In genomic region chr19:44582638-44583309, GRCm38 (mm10) we compare ENCODE assay signal across 8 mouse cellular contexts. TPM values are rescaled to one million over a fixed set of nuclear protein-coding genes. Genes with fewer than 3 reads are reported as not detected.
DNase-seq lines count a peak whose midpoint lies in the region; ATAC-seq and TF ChIP-seq lines count a peak whose summit lies in the region.

No protein-coding gene starts in this region.

- no peak overlapping the region for H3K4me3 ChIP-seq in embryonic facial prominence, embryonic 12.5 days
- no peak overlapping the region for H3K4me3 ChIP-seq in heart, adult 2 months
- H3K4me3 ChIP-seq in limb, embryonic 12.5 days (replicated peaks) = no peak overlapping the region
- no peak overlapping the region for H3K4me3 ChIP-seq in midbrain, embryonic 16.5 days (ENCODE audit: low read depth, low read length)
- no peak overlapping the region for H3K4me3 ChIP-seq in spleen, adult 2 months (ENCODE audit: extremely low read depth, insufficient read depth, insufficient read length)

- H3K27me3 ChIP-seq in embryonic facial prominence, embryonic 12.5 days = peaks cover 29% of the 10 kb centered on the region
- H3K27me3 ChIP-seq in heart, adult 2 months (ENCODE audit: control insufficient read depth, insufficient read depth, low read length) = no peaks in the 10 kb centered on the region
- peaks cover 43% of the 10 kb centered on the region for H3K27me3 ChIP-seq in limb, embryonic 12.5 days
- peaks cover 12% of the 10 kb centered on the region for H3K27me3 ChIP-seq in midbrain, embryonic 16.5 days (ENCODE audit: control insufficient read depth, insufficient read depth, low read depth, low read length)
- no peaks in the 10 kb centered on the region for H3K27me3 ChIP-seq in spleen, adult 2 months (ENCODE audit: control insufficient read depth, insufficient read depth, low read length)

- H3K9me3 ChIP-seq in embryonic facial prominence, embryonic 12.5 days = no peaks in the 10 kb centered on the region
- no peaks in the 10 kb centered on the region for H3K9me3 ChIP-seq in limb, embryonic 12.5 days
- no peaks in the 10 kb centered on the region for H3K9me3 ChIP-seq in midbrain, embryonic 16.5 days (replicated peaks; ENCODE audit: control insufficient read depth, low read length, poor library complexity, severe bottlenecking)

- no peaks in the 10 kb centered on the region for H3K4me1 ChIP-seq in embryonic facial prominence, embryonic 12.5 days
- H3K4me1 ChIP-seq in heart, adult 2 months (ENCODE audit: control insufficient read depth, insufficient read depth, low read length) = no peaks in the 10 kb centered on the region
- H3K4me1 ChIP-seq in limb, embryonic 12.5 days (replicated peaks) = 0 out of 2 replicates have a peak, but pooled peaks cover 4% of the 10 kb centered on the region
- no peaks in the 10 kb centered on the region for H3K4me1 ChIP-seq in midbrain, embryonic 16.5 days (ENCODE audit: control insufficient read depth, insufficient read depth, low read length)
- H3K4me1 ChIP-seq in spleen, adult 2 months (ENCODE audit: control insufficient read depth, insufficient read depth, insufficient read length) = no peaks in the 10 kb centered on the region

- peak; percentile 96 for TF ChIP-seq EP300 in heart, adult 2 months (IDR thresholded peaks at IDR 0.05; ENCODE audit: insufficient read depth, low read depth, low read length)

- H3K79me2 ChIP-seq in heart, adult 2 months (replicated peaks; ENCODE audit: control insufficient read depth, insufficient read depth, low read length) = no peaks in the 10 kb centered on the region

- intact Hi-C loops in heart, adult 2 months (cut with DNase I) = loop anchor here (1.0 to 10.0 kb wide), 3 partner anchors 172 to 452 kb away; no protein-coding TSS in a partner anchor

- H3K36me3 ChIP-seq in embryonic facial prominence, embryonic 12.5 days = no peaks in the 10 kb centered on the region
- no peaks in the 10 kb centered on the region for H3K36me3 ChIP-seq in heart, adult 2 months (ENCODE audit: control insufficient read depth, insufficient read depth, low read length)
- no peaks in the 10 kb centered on the region; the same call in 1 of the 2 replicates for H3K36me3 ChIP-seq in limb, embryonic 12.5 days
- H3K36me3 ChIP-seq in midbrain, embryonic 16.5 days (ENCODE audit: control insufficient read depth, insufficient read depth, low read length) = no peaks in the 10 kb centered on the region
- no peaks in the 10 kb centered on the region for H3K36me3 ChIP-seq in spleen, adult 2 months (ENCODE audit: control insufficient read depth, insufficient read depth, low read length)

- no peak for TF ChIP-seq POLR2A in heart, adult 2 months (IDR thresholded peaks at IDR 0.05; ENCODE audit: insufficient read depth, low read depth, low read length)
- TF ChIP-seq POLR2A in spleen, adult 2 months (IDR thresholded peaks at IDR 0.05; ENCODE audit: low read depth, low read length) = no peak

- peak; percentile 76 for DNase-seq in 3134 (ENCODE audit: extremely low read depth, insufficient read length, low spot score)
- peak; percentile 93 for DNase-seq in adrenal gland, postnatal 25 days
- DNase-seq in heart, adult 2 months = peak; percentile 88 to 93
- peak; percentile 85 to 95 for DNase-seq in kidney, adult 8-10 months
- peak; percentile 65 to 85 for DNase-seq in spleen, adult 2 months (ENCODE audit: low read depth in 1 of 2, low spot score in 2 of 2)

- no peak overlapping the region for H3K9ac ChIP-seq in embryonic facial prominence, embryonic 12.5 days
- H3K9ac ChIP-seq in heart, adult 2 months (ENCODE audit: low read depth, low read length) = no peak overlapping the region
- no peak overlapping the region for H3K9ac ChIP-seq in limb, embryonic 12.5 days (replicated peaks)
- H3K9ac ChIP-seq in midbrain, embryonic 16.5 days (ENCODE audit: low read depth, low read length) = no peak overlapping the region

- no peak for TF ChIP-seq CTCF in heart, adult 2 months (IDR thresholded peaks at IDR 0.05)
- peak; percentile 99 for TF ChIP-seq CTCF in spleen, adult 2 months (IDR thresholded peaks at IDR 0.05; ENCODE audit: extremely low read depth, insufficient read depth, insufficient read length, insufficient replicate concordance)

- no peak overlapping the region for H3K27ac ChIP-seq in embryonic facial prominence, embryonic 12.5 days
- H3K27ac ChIP-seq in heart, adult 2 months = no peak overlapping the region
- no peak overlapping the region for H3K27ac ChIP-seq in limb, embryonic 12.5 days
- no peak overlapping the region for H3K27ac ChIP-seq in midbrain, embryonic 16.5 days (ENCODE audit: low read length)
- H3K27ac ChIP-seq in spleen, adult 2 months (ENCODE audit: insufficient read depth, low read length) = no peak overlapping the region

- H3K4me2 ChIP-seq in embryonic facial prominence, embryonic 12.5 days (replicated peaks) = no peak overlapping the region
- H3K4me2 ChIP-seq in limb, embryonic 12.5 days = no peak overlapping the region
- no peak overlapping the region for H3K4me2 ChIP-seq in midbrain, embryonic 16.5 days (ENCODE audit: low read length)

- 31% methylated on average over 9 of the region's 9 CpGs for WGBS in embryonic facial prominence, embryonic 12.5 days
- WGBS in heart, adult 2 months = 36% methylated on average over 9 of the region's 9 CpGs
- 34% methylated on average over 9 of the region's 9 CpGs for WGBS in limb, embryonic 12.5 days
- 34% methylated on average over 9 of the region's 9 CpGs for WGBS in midbrain, embryonic 16.5 days
- WGBS in spleen, adult 2 months = 37% methylated on average over 9 of the region's 9 CpGs

- peak; percentile 71 for ATAC-seq in embryonic facial prominence, embryonic 12.5 days (ENCODE audit: insufficient number of reproducible peaks, insufficient read depth, low FRiP score, low TSS enrichment)
- peak; percentile 79; the same call in 1 of the 2 replicates for ATAC-seq in limb, embryonic 12.5 days (ENCODE audit: insufficient number of reproducible peaks, insufficient read depth, low FRiP score, low TSS enrichment, low read depth)
- ATAC-seq in midbrain, embryonic 16.5 days = peak; percentile 82

RNA-seq across cellular contexts. Expression of gene Hif1an, which starts 20.1 kb away (rescaled TPM):
- total RNA-seq in adrenal gland, postnatal 25 days (2021) = 27.6 and 30.4 TPM in 2 replicates
- polyA plus RNA-seq in embryonic facial prominence, embryonic 12.5 days (2016; fragmentation: Nextera tagmentation; extraction: Ambion mirVana) = 44.2 and 44.5 TPM in 2 replicates
- total RNA-seq in heart, adult 2 months (2021) = 10 to 100 TPM; 51.1 to 55.5 TPM
- 23.6 and 49.8 TPM in 2 replicates for polyA plus RNA-seq in heart, adult 2 months (2012; rRNA removed)
- polyA plus RNA-seq in limb, embryonic 12.5 days (2016; fragmentation: Nextera tagmentation; extraction: Ambion mirVana) = 46.5 and 47.2 TPM in 2 replicates
- polyA plus RNA-seq in midbrain, embryonic 16.5 days (2015; fragmentation: Nextera tagmentation; extraction: Ambion mirVana) = 25.2 and 28.6 TPM in 2 replicates
- polyA plus RNA-seq in spleen, adult 2 months (2012; rRNA removed) = 12.2 TPM in 2 replicates

RNA-seq across cellular contexts. Expression of gene Ndufb8, which starts 27.5 kb away (rescaled TPM):
- 457 and 562 TPM in 2 replicates for total RNA-seq in adrenal gland, postnatal 25 days (2021)
- polyA plus RNA-seq in embryonic facial prominence, embryonic 12.5 days (2016; fragmentation: Nextera tagmentation; extraction: Ambion mirVana) = 465 and 500 TPM in 2 replicates
- 1,000 to 10,000 TPM; 1,693 to 1,987 TPM for total RNA-seq in heart, adult 2 months (2021)
- polyA plus RNA-seq in heart, adult 2 months (2012; rRNA removed) = 2,415 and 3,048 TPM in 2 replicates
- 499 and 524 TPM in 2 replicates for polyA plus RNA-seq in limb, embryonic 12.5 days (2016; fragmentation: Nextera tagmentation; extraction: Ambion mirVana)
- polyA plus RNA-seq in midbrain, embryonic 16.5 days (2015; fragmentation: Nextera tagmentation; extraction: Ambion mirVana) = 570 and 615 TPM in 2 replicates
- 149 and 177 TPM in 2 replicates for polyA plus RNA-seq in spleen, adult 2 months (2012; rRNA removed)

RNA-seq across cellular contexts. Expression of gene Gm20538, which starts 30.1 kb away (rescaled TPM):
- total RNA-seq in adrenal gland, postnatal 25 days (2021) = not detected in 2 replicates
- not detected in 2 replicates for polyA plus RNA-seq in embryonic facial prominence, embryonic 12.5 days (2016; fragmentation: Nextera tagmentation; extraction: Ambion mirVana)
- not detected for total RNA-seq in heart, adult 2 months (2021)
- not detected in 2 replicates for polyA plus RNA-seq in heart, adult 2 months (2012; rRNA removed)
- not detected in 2 replicates for polyA plus RNA-seq in limb, embryonic 12.5 days (2016; fragmentation: Nextera tagmentation; extraction: Ambion mirVana)
- polyA plus RNA-seq in midbrain, embryonic 16.5 days (2015; fragmentation: Nextera tagmentation; extraction: Ambion mirVana) = not detected in 2 replicates
- not detected in 2 replicates for polyA plus RNA-seq in spleen, adult 2 months (2012; rRNA removed)

RNA-seq across cellular contexts. Expression of gene Sec31b, which starts 37.1 kb away (rescaled TPM):
- 3.9 and 5.1 TPM in 2 replicates for total RNA-seq in adrenal gland, postnatal 25 days (2021)
- 0.17 and 0.38 TPM in 2 replicates for polyA plus RNA-seq in embryonic facial prominence, embryonic 12.5 days (2016; fragmentation: Nextera tagmentation; extraction: Ambion mirVana)
- 10 to 100 TPM in 1 of 2 experiments, 1 to 10 TPM in 1; 8.4 to 10.5 TPM for total RNA-seq in heart, adult 2 months (2021)
- 16.9 and 18.5 TPM in 2 replicates for polyA plus RNA-seq in heart, adult 2 months (2012; rRNA removed)
- polyA plus RNA-seq in limb, embryonic 12.5 days (2016; fragmentation: Nextera tagmentation; extraction: Ambion mirVana) = 0.42 and 0.75 TPM in 2 replicates
- polyA plus RNA-seq in midbrain, embryonic 16.5 days (2015; fragmentation: Nextera tagmentation; extraction: Ambion mirVana) = 0.15 and 0.32 TPM in 2 replicates
- polyA plus RNA-seq in spleen, adult 2 months (2012; rRNA removed) = 5.4 and 7.0 TPM in 2 replicates
